Mouse (Mus musculus) midbrain, embryonic 14.5 days (tissue): ENCODE results near the gene Hoxb4. TPM values are rescaled to one million over a fixed set of nuclear protein-coding genes. Genes with fewer than 3 reads are reported as not detected.

Experiments used
- ATAC-seq: fragments of 200-750 bp; cut with Nextera tagmentation; 2 replicates; pipeline ENCODE4 v1.8.0; 2017; ENCODE audit warnings: moderate number of reproducible peaks, moderate library complexity; ENCODE audit not compliant: low FRiP score, low TSS enrichment
- DNase-seq: peaks from one replicate; pipeline ENCODE4 v3.0.0-alpha.2; 2015
- H3K27ac ChIP-seq: fragments of 300-500 bp; sonication (generic); replicated peaks from 2 replicates; pipeline ENCODE4 v1.5.1; 2014; ENCODE audit warnings: mild to moderate bottlenecking, low read depth, low read length, moderate library complexity
- H3K27me3 ChIP-seq: fragments of 300-500 bp; sonication (generic); 2 replicates; pipeline ENCODE4 v1.6.1; 2014; ENCODE audit warnings: low read length, control low read depth, mixed read lengths; ENCODE audit not compliant: control insufficient read depth, insufficient read depth
- H3K36me3 ChIP-seq: fragments of 300-500 bp; sonication (generic); 2 replicates; pipeline ENCODE4 v1.6.1; 2014; ENCODE audit warnings: low read length, control low read depth; ENCODE audit not compliant: control insufficient read depth, insufficient read depth
- H3K4me1 ChIP-seq: fragments of 300-500 bp; sonication (generic); 2 replicates; pipeline ENCODE4 v1.6.1; 2014; ENCODE audit warnings: mild to moderate bottlenecking, antibody characterized with exemption, low read length, control low read depth; ENCODE audit not compliant: control insufficient read depth, insufficient read depth
- H3K4me2 ChIP-seq: fragments of 300-500 bp; sonication (generic); 2 replicates; pipeline ENCODE4 v1.6.1; 2014; ENCODE audit warnings: mild to moderate bottlenecking, low read length, moderate library complexity
- H3K4me3 ChIP-seq: fragments of 300-500 bp; sonication (generic); replicated peaks from 2 replicates; pipeline ENCODE4 v1.5.1; 2014; ENCODE audit warnings: low read depth, low read length
- H3K9ac ChIP-seq: fragments of 300-500 bp; sonication (generic); replicated peaks from 2 replicates; pipeline ENCODE4 v1.6.1; 2014; ENCODE audit warnings: mild to moderate bottlenecking, low read length, moderate library complexity
- H3K9me3 ChIP-seq: fragments of 300-500 bp; sonication (generic); 2 replicates; pipeline ENCODE4 v1.6.1; 2016; ENCODE audit warnings: low read length, control low read depth, mixed read lengths; ENCODE audit not compliant: control insufficient read depth
- WGBS: fragments of 180-500 bp; shearing (Covaris S2); extraction: QIAGEN DNeasy Blood & Tissue Kit; methylation state at CpG from one replicate; pipeline ENCODE4 v1.1.7; 2014; 5-methylcytosine and 5-hydroxymethylcytosine counted together
- polyA plus RNA-seq: library from polyadenylated mRNA; unstranded; fragments of >200 nt; fragmentation: Nextera tagmentation; extraction: Ambion mirVana; gene quantifications from 2 replicates; pipeline ENCODE4 v1.2.1, GENCODE M21; 2014

Gene Hoxb4
- polyA plus RNA-seq, 1 experiment from 2014 or later, result not detected

- DNase-seq, result peak; percentile 58
- Histone ChIP-seq H3K4me1 (no peaks in the 10 kb centered on the region), H3K9me3 (no peaks in the 10 kb centered on the region), H3K27me3 (peaks cover 94% of the 10 kb centered on the region), H3K4me3 (no peak overlapping the region), H3K27ac (no peak overlapping the region), H3K36me3 (no peaks in the 10 kb centered on the region), H3K9ac (no peak overlapping the region), H3K4me2 (no peak overlapping the region)
- WGBS, result under 1% methylated on average over 14 of the region's 14 CpGs
- no peak for ATAC-seq
Observed at GRCm38 (mm10) chr11:96353522-96353841, 35.4 kb downstream of the Hoxb4 start.

- Histone ChIP-seq H3K36me3 (no peaks in the 10 kb centered on the region), H3K4me1 (no peaks in the 10 kb centered on the region), H3K4me3 (no peak overlapping the region), H3K9ac (no peak overlapping the region), H3K27ac (no peak overlapping the region), H3K4me2 (no peak overlapping the region), H3K27me3 (peaks cover 94% of the 10 kb centered on the region), H3K9me3 (no peaks in the 10 kb centered on the region)
- DNase-seq, result no peak
- 2% methylated on average over 8 of the region's 8 CpGs for WGBS
- no peak for ATAC-seq
Observed at GRCm38 (mm10) chr11:96353939-96354338, 35.9 kb downstream of the Hoxb4 start.

DNA sequence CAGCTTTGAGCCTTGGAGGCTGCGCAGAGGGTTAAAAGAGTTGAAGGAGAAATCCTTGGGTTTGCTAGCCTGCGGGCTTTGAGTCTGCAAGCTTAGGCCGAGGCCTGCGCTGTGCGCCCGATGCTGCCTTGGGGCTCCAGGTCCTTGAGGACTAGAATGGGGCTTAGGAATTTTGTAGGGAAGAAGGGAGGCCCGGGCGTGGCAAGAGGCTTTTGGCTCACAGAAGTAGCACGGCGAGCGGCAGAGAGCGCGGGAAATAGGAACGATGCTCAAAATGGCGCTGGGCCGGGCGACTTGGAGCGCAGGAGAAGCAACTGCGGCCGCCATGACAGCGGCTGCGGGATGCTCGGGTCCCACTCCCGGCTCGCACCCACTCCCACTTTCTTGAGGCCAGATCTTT is 36.3 kb downstream of the Hoxb4 start:
- Histone ChIP-seq H3K4me3 (no peak overlapping the region), H3K27me3 (peaks cover 93% of the 10 kb centered on the region), H3K9ac (no peak overlapping the region), H3K4me2 (peak overlapping the region; percentile 3; the same call in 1 of the 2 replicates), H3K36me3 (no peaks in the 10 kb centered on the region), H3K4me1 (no peaks in the 10 kb centered on the region), H3K27ac (no peak overlapping the region), H3K9me3 (no peaks in the 10 kb centered on the region)
- DNase-seq (peak; percentile 58), ATAC-seq (no peak)
- under 1% methylated on average over 25 of the region's 25 CpGs for WGBS

- Histone ChIP-seq H3K36me3 (no peaks in the 10 kb centered on the region), H3K27ac (no peak overlapping the region), H3K27me3 (peaks cover 93% of the 10 kb centered on the region), H3K9ac (no peak overlapping the region), H3K9me3 (no peaks in the 10 kb centered on the region), H3K4me2 (peak overlapping the region; percentile 3; the same call in 1 of the 2 replicates), H3K4me3 (no peak overlapping the region), H3K4me1 (no peaks in the 10 kb centered on the region)
- under 1% methylated on average over 9 of the region's 9 CpGs for WGBS
- no peak for ATAC-seq
- no peak for DNase-seq
Observed at GRCm38 (mm10) chr11:96354801-96355311, 36.8 kb downstream of the Hoxb4 start.

GRCm38 (mm10) chr11:96363807-96364206 is 45.7 kb downstream of the Hoxb4 start:
- Histone ChIP-seq H3K27me3 (peaks cover 95% of the 10 kb centered on the region), H3K4me1 (no peaks in the 10 kb centered on the region), H3K27ac (no peak overlapping the region), H3K4me3 (no peak overlapping the region), H3K9ac (no peak overlapping the region), H3K36me3 (no peaks in the 10 kb centered on the region), H3K9me3 (no peaks in the 10 kb centered on the region), H3K4me2 (no peak overlapping the region)
- DNase-seq (no peak), ATAC-seq (no peak)
- WGBS, result 0% methylated on average over 5 of the region's 5 CpGs

GRCm38 (mm10) chr11:96365441-96366091 is 47.5 kb downstream of the Hoxb4 start, which contains the start of gene Hoxb1:
Gene Hoxb1 (plus strand): TSS chr11:96365752.
- 1% methylated on average over 26 of the region's 26 CpGs for WGBS
- no peak within 1 kb of the TSS for H3K4me3 ChIP-seq
- H3K4me1 ChIP-seq, result no peaks in the 10 kb centered on the region
- H3K9me3 ChIP-seq, result no peaks in the 10 kb centered on the region
- no peaks in the 10 kb centered on the region for H3K36me3 ChIP-seq
- ATAC-seq (no peak), DNase-seq (no peak)
- no peak within 1 kb of the TSS for H3K9ac ChIP-seq
- peaks cover 97% of the 10 kb centered on the region for H3K27me3 ChIP-seq
- H3K4me2 ChIP-seq, result no peak within 1 kb of the TSS
- no peak within 1 kb of the TSS for H3K27ac ChIP-seq

DNA sequence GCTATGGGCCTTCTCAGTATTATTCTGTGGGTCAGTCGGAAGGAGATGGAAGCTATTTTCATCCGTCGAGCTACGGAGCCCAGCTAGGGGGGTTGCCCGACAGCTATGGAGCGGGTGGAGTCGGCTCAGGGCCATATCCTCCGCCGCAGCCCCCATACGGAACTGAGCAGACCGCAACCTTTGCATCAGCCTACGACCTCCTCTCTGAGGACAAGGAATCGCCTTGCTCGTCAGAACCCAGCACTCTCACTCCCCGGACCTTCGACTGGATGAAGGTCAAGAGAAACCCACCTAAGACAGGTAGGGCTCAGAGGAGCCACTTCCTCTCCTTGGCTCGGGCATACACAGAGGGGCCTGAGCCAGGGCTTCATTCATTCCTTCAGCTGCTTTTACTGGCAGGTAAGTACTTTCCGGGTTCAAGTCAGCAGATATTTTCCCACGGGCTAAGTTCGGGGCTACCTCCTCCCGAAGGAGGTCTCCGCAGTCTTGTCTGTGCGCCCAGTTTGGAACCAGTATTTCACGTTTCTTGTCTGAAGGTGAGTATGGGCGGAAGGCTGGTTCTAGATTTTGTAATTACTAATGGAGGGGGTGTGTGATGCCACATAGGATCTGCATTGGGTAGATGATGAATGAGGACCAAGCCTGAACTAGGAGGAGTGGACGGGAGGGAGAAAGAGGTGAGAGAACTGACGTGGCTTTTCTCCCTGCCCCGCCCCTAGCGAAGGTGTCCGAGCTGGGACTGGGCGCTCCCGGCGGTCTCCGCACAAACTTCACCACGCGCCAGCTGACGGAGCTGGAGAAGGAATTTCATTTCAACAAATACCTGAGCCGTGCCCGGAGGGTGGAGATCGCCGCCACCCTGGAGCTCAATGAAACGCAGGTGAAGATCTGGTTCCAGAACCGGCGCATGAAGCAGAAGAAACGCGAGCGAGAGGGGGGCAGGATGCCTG is 48.3 kb downstream of the Hoxb4 start:
- Histone ChIP-seq H3K9me3 (no peaks in the 10 kb centered on the region), H3K4me2 (no peak overlapping the region), H3K4me1 (no peaks in the 10 kb centered on the region), H3K36me3 (no peaks in the 10 kb centered on the region), H3K4me3 (no peak overlapping the region), H3K9ac (no peak overlapping the region), H3K27me3 (peaks cover 100% of the 10 kb centered on the region), H3K27ac (no peak overlapping the region)
- no peak for DNase-seq
- ATAC-seq, result no peak
- WGBS, result 2% methylated on average over 47 of the region's 47 CpGs

GRCm38 (mm10) chr11:96367141-96367540 is 49.1 kb downstream of the Hoxb4 start:
- no peak overlapping the region for H3K4me2 ChIP-seq
- peaks cover 99% of the 10 kb centered on the region for H3K27me3 ChIP-seq
- no peak for DNase-seq
- H3K9me3 ChIP-seq, result no peaks in the 10 kb centered on the region
- no peak for ATAC-seq
- no peak overlapping the region for H3K9ac ChIP-seq
- H3K36me3 ChIP-seq, result no peaks in the 10 kb centered on the region
- no peak overlapping the region for H3K27ac ChIP-seq
- H3K4me1 ChIP-seq, result no peaks in the 10 kb centered on the region
- WGBS, result 12% methylated on average over 6 of the region's 6 CpGs
- no peak overlapping the region for H3K4me3 ChIP-seq
